In genomic region chr19:60580582-60581339, GRCm38 (mm10) we compare ENCODE assay signal across 8 mouse cellular contexts. TPM values are rescaled to one million over a fixed set of nuclear protein-coding genes. Genes with fewer than 3 reads are reported as not detected.
DNase-seq lines count a peak whose midpoint lies in the region; ATAC-seq lines count a peak whose summit lies in the region.

Gene Cacul1 (minus strand): TSS chr19:60581025.

- H3K9me3 ChIP-seq in hindbrain, embryonic 16.5 days (ENCODE audit: control insufficient read depth, low read length): no peaks in the 10 kb centered on the region

- peak; percentile 98 for ATAC-seq in hindbrain, embryonic 16.5 days

- peak within 1 kb of the TSS; percentile 93 for H3K27ac ChIP-seq in hindbrain, embryonic 16.5 days (ENCODE audit: low read depth, low read length)
- peak within 1 kb of the TSS; percentile 86 for H3K27ac ChIP-seq in macrophage

- no peaks in the 10 kb centered on the region for H3K27me3 ChIP-seq in hindbrain, embryonic 16.5 days (replicated peaks; ENCODE audit: control insufficient read depth, insufficient read depth, low read length)

- peak; percentile 98 for DNase-seq in WW6 (ENCODE audit: low read depth, low spot score)
- DNase-seq in cerebellum, postnatal 4 days (ENCODE audit: low spot score in 2 of 2): peak; percentile 78 to 94
- peak; percentile 97 for DNase-seq in gastrocnemius, adult 18-20 months (ENCODE audit: low spot score)
- DNase-seq in left cerebral cortex, adult 18-20 months (ENCODE audit: low spot score in 2 of 2): peak; percentile 96
- DNase-seq in right cerebral cortex, adult 18-20 months: peak; percentile 96
- DNase-seq in urinary bladder, postnatal 10 days (ENCODE audit: low spot score): peak; percentile 93

- under 1% methylated on average over 59 of the region's 64 CpGs for WGBS in hindbrain, embryonic 16.5 days
- WGBS in macrophage (ENCODE audit: missing documents): under 1% methylated on average over 64 of the region's 64 CpGs

- H3K36me3 ChIP-seq in hindbrain, embryonic 16.5 days (ENCODE audit: control insufficient read depth, insufficient read depth, low read length): no peaks in the 10 kb centered on the region
- no peaks in the 10 kb centered on the region for H3K36me3 ChIP-seq in macrophage (ENCODE audit: inconsistent target)

- H3K4me2 ChIP-seq in hindbrain, embryonic 16.5 days (ENCODE audit: low read length): peak within 1 kb of the TSS; percentile 84

- peaks cover 46% of the 10 kb centered on the region for H3K79me2 ChIP-seq in macrophage (ENCODE audit: inconsistent target)

- peak within 1 kb of the TSS; percentile 90 for H3K4me3 ChIP-seq in hindbrain, embryonic 16.5 days (ENCODE audit: low read length)
- peak within 1 kb of the TSS; percentile 80 for H3K4me3 ChIP-seq in macrophage (ENCODE audit: inconsistent target)

- peak within 1 kb of the TSS; percentile 94 for H3K9ac ChIP-seq in hindbrain, embryonic 16.5 days (ENCODE audit: low read depth, low read length)

- H3K4me1 ChIP-seq in hindbrain, embryonic 16.5 days (ENCODE audit: control insufficient read depth, insufficient read depth, low read depth, low read length): peaks cover 24% of the 10 kb centered on the region

RNA-seq across cellular contexts. Expression of gene Cacul1, which starts in this region (rescaled TPM):
- 10 to 100 TPM; 31.0 to 34.1 TPM for total RNA-seq in gastrocnemius, adult 18-20 months (2021)
- 15.5 and 18.6 TPM in 2 replicates for polyA plus RNA-seq in hindbrain, embryonic 16.5 days (2015; fragmentation: Nextera tagmentation; extraction: Ambion mirVana)
- total RNA-seq in left cerebral cortex, adult 18-20 months (2021): 10 to 100 TPM; 53.0 to 56.6 TPM
- 100 to 1,000 TPM; 110 to 288 (median 150) TPM for total RNA-seq in macrophage (2018; cell fraction: chromatin; rRNA removed)
- 100 to 1,000 TPM in 12 of 26 experiments, 10 to 100 TPM in 14; 64.5 to 115 (median 87.7) TPM for total RNA-seq in macrophage (2018; cell fraction: cytosol; rRNA removed)
- 100 to 1,000 TPM in 16 of 26 experiments, 10 to 100 TPM in 10; 75.3 to 234 (median 109) TPM for total RNA-seq in macrophage (2018; cell fraction: nucleus; rRNA removed)
- polyA plus RNA-seq in macrophage (2018): 52.9 to 82.4 TPM (median 63.5 TPM) in 3 replicates

Comparison
In these comparisons a context has a peak if more than half of its experiments do, and no peak if none do; other contexts are left out.
1. Peak in every context shown above with its lines: DNase-seq, ATAC-seq, H3K4me3 ChIP-seq and H3K27ac ChIP-seq.